Mouse (Mus musculus) frontal cortex, postnatal 10 days (tissue): ENCODE measurements around the gene Meis2.

Experiments used
- DNase-seq, 2 experiments: peaks; one replicate each; pipeline ENCODE4 v3.0.0; 2022; ENCODE audit warnings: low spot score in 2 of 2, mixed read lengths in 1 of 2

The Meis2 gene

DNA sequence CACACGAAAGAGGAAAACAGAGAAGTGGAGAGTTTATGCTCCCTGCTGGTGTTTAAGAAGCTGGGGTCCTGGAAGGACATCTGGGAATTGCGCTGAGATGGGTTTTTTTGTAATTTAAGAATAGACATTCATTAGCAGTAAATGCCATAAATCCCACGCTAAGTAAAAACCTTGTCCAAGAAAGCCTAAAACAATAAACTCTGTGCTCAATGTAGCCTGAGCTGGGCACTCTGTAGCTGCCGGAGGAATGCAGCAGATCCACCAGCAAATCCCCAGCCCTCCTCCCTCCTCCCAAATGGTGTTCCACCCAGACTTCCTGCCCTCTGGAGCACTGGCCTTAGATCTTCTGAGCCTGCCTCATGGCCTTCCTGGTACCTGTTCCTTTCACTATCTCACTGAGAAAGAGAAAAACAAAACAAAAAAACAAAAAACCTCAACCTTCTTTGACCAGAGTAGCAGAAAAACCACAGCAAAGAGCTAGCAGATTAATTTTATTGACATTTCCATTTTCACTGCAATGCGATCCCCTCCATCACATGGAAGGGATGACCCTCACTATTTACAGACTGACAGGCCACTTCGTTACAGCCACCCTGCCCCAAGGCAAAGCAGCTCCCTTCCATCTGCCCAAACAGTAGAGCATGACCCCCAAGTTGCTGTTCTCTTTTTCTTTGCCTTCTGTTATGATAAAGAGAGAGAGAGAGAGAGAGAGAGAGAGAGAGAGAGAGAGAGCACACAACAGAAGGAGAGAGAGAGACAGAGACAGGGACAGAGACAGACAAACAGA lies 64.1 kb downstream of the Meis2 start:
- DNase-seq, result no peak

DNA sequence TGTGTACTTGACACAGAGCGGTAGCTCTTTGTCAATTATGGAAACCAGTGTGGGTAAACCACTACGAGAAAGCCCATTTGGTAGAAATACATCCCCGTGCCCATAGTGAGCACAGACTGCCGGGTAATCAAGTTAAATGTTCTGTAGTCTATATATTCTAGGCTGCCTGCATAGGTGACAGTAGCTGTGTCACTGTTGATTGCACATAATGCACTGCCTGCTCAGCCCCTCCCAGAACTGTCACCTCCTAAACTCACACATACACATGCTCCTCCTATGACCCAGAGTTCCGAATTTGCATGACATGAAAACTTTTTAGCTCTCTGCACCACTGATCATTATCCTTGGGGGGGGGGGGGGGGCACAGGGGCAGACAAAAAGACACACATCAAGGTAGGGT lies 65.1 kb downstream of the Meis2 start:
- no peak for DNase-seq

DNA sequence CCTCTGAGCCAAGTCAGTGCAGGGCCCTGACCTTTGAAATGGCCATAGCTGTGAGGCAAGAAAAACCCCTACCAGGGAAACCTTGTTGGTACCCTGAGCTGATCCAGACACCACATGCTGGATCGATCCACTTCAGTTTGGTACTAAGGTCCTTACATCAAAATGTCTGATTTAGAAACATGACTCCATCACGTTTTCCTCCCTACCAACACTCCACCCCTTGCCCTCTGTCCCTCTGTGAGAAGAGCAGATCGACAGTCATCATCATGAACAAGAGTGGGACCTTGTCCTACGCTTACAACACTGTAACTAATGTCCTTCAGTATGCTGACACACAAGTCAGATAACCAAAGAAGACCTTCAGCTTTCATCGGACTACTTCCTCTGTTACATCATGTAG lies 66.8 kb downstream of the Meis2 start:
- DNase-seq, result no peak

DNA sequence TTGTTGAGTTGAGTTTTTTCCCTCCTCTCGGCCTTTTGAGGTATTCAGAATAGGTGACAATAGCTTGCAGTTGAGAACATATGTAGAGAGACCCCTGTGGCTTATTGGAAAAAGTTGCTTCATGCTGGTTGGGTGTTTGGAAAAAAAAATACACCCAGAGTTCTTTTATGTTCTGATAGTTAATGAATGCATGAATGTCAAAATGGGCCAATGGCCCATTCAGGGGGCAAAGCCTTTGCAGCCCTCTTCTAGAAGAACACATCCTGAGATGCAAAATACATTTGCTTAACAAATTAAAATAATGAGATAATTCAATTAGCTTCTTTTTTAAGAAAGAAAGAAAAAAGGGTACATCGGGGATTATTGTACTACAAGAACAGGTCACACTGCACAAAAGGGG lies 69.2 kb downstream of the Meis2 start:
- no peak for DNase-seq

DNA sequence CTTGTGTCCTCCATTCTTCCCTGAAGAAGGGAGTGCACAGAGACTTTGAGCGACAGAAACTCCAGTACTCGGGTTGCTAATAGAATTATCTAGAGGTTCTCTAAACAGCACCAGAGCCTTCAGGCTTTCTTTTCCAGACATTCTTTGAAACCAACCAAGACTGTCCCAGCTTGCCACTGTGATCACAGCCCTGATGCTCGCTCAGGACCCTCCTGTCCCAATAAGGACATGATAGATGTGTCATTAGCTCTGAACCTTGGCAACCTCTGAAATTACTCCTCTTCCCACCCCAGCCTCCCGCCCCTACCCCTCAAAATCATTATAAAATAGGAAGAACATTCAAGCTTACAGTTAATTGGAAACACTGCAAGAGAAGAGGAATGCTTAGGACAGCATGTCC lies 71.8 kb downstream of the Meis2 start:
- no peak for DNase-seq

DNA sequence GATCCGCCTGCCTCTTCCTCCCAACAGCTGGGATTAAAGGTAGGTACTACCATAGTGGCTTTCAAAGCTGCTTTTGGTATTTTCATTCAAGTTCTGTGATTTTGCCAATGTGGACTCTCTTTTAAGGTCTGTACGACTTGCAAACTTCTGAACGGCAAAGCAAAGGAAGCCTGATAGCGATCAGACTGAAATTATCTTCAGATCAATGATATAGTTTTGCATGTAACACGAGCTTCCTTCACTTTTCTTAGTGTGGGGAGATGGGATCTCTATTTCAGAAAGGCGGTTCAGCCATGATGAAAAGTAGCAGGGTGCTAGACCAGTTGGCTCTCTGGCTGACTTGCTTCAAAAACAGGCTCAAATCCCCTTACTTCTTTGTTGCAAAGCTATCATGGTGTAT lies 76.4 kb downstream of the Meis2 start:
- no peak for DNase-seq

DNA sequence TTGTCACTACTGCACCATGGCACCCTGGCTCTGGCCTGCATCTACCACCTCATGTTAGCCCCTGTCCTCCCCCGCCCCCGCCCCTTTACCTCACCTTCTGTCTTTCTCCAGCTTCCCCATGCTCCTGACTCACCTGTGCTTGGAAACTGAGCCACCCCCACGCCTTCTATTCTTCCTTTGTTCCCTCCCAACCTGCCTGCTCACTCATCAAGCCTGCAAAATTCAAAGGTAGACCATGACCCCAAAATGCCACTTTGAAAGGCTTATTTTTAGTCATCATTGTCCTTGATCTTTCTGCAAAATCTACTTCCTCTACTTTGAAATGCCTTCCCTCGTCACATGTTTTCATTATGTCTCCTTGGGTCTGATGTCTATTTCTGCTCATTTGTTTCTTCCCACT lies 77.2 kb downstream of the Meis2 start:
- no peak for DNase-seq

DNA sequence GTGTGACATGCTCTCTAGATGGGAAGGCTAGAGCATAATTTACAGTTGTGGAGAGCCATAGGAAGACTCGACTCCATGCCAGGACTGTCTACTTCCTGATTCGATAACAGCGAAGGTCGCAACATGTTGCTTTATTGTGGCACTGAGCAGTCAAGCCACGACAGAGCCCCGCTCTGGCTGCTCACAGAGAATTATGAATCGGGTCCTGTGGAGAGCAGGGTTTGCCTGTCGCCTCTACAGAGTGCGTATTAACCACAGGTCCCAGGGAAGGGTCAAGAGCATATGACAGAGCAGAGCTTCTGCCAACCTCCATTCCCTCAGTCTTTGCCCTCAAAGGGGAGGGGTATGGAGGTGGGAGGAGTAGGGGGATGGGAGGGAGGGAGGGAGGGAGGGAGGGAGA lies 80.7 kb downstream of the Meis2 start:
- no peak for DNase-seq

DNA sequence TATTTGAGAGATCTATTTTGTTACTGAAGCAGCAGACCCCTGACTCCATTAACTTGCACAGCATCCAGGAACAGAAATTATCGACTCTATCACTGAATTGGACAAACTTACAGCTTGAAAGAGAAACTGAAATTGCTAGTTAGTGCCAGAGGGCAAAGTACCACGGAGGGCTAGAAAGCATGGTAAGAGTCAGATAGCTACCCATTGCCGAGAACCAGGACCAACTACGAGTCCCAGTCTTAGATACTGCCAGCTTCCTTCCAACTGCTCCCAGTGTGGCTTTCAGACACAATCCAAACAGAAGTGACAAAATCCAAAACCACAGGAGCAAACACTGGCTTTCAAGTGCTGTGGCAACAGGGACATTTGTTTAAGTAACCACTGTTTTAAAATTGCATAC lies 81.2 kb downstream of the Meis2 start:
- no peak for DNase-seq

DNA sequence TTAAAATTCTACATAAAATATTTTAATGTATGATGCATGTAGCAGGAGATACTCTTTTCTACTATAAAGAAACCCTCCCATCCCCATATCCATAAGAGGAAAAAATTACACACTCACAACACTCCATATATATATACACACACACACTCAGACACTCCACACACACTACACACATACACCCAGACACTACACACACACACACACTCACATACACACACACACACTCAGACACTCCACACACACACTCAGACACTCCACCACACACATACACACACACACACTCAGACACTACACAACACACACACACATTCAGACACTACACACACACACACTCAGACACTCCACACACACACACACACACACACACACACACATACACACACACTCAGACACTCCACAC lies 85.1 kb downstream of the Meis2 start:
- no peak for DNase-seq

DNA sequence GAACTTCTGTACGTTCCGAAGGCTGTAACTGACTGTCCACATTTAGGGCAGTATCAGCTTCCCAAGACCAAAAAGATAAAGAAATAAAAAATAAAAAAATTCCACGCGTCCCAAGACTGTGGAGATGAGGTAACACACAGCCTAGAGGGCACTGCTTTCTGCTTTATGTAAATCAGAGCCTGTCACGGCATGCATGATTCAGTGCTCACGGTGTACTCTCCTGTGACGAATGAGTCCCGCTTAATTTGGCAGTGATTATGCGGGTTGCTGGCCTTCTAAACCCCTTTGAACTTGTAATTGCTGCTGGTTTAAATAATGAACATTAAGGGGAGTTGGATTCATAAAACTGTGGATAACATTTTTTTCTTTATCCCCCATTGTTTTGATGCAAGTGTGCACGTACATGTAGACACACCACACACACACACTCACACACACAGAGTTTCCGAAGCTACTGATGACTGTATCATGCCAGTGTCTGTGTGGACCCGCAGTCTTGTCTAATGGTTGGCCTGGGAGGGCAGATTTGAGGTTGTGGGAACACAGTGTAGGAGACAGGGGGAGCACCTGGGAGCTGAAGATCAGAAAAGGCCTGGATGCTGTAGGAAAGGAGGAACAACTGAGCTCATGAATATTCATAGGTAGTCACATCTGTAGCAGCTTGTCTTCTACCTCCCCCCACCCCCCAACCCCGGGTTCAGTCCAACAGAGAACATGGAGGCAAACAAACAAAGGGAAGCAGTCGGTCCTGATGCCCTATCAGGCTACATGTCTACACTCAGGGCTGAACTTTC lies 85.8 kb downstream of the Meis2 start:
- DNase-seq, result no peak

DNA sequence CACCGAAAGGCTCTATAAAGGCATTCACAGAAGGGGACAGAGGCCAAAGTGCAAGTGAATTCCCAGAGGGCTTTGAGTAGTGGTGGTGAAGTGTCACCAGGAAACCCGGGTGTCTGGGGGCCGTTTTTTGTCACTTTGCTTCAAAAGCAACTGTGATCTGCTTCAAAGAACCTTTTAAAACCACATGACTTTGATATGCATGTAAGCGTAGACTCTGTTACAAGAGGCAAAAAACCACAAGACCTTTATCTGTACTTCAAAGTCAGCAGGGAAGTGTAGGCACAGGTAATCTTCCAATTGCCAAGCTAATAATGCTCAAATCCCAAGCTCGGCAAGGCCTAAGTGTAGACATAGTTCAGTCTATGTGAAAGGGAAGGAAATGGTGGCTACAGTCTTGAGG lies 87.0 kb downstream of the Meis2 start:
- DNase-seq, result no peak

DNA sequence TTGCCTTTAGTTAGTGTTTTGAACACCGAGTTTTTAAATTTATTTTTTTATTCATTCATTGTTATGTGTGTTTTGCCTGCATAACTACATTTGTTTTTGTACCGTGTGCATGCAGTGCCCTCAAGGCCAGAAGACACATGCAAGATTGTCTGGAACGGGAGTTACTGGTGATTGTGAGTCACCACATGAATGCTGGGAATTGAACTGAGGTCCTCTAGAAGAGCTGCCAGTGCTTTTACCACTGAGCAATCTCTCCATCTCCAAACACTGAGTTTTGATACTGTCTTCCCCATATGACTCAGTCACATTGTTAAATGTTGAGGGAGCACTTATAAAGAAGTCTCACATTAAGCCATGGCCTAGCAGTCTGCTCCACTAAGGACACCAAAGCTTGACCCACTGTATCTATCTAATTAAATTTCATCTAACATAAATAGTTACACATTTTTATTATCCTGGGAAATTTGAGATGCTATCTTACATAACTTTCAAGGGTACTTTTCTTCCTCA lies 94.3 kb downstream of the Meis2 start:
- no peak for DNase-seq

DNA sequence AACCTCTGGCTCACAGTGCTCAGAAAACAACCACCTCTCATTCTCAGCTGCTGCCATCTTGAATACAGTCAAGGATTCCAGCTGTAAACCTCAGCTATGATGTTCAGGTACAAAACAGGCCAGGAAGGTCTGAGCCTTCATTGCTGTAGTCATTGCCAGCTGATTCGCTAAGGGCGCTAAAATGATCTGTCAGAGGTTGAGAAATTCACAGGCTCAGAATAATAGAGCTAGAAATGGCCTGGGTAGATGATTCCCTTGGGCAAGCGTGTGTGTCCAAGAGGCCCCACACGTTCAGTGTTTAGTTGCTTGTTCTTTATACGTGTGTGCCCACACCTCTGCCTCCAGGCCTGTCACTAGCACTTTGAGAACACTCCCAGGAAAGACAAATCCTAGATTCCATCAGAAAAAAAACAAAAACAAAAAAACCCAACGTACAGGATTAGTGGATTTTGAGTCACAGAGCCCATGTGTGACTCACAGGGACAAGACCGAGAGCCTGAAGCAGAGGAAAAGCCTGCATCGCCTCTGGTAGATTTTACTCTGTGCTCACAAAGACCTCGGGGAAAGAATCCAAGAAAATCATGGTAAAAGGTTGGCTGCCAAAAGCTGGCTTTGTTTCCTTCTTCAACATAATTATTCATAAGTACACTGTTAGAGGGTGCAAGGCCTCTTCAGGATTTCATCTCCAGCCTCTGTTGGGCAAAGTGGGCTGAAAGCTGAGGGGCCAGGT lies 95.4 kb downstream of the Meis2 start:
- DNase-seq, result no peak

DNA sequence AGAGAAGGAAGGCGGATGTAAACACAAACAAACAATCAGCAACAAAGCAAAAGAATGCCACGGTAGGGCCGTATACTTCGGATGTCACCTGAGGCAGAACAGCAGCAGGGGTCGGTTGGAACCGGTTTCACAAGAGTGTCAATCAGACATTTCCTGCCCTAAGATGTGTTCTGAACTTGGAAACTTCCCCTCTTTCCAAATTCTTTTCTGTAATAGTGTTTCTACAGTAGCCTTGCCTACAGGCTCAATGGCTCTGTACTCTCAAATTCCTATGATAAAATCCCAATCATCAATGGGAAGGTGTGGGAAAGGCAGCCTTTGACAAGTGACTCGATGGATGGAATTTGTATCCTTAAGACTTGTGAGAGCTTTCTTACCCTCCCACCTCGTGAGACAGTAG lies 96.4 kb downstream of the Meis2 start:
- DNase-seq, result no peak

DNA sequence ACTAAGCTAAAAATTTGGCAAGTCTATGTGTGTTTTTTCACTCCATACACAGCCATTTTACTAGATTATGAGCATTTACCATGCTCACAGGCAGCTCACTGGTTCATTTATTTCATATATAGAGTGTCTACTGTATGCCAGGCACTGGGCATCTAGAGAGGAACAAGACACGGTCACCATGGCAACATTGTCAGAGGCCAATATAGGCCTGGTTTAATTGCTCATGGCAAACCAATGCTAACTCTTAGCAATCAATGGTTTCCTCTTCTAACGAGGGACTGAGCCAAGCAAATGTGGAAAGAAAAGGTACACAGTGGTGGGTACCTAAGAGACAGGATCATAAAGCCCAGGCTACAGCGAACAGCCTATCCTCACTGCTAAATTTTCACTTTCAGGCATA lies 100.7 kb downstream of the Meis2 start:
- no peak for DNase-seq

DNA sequence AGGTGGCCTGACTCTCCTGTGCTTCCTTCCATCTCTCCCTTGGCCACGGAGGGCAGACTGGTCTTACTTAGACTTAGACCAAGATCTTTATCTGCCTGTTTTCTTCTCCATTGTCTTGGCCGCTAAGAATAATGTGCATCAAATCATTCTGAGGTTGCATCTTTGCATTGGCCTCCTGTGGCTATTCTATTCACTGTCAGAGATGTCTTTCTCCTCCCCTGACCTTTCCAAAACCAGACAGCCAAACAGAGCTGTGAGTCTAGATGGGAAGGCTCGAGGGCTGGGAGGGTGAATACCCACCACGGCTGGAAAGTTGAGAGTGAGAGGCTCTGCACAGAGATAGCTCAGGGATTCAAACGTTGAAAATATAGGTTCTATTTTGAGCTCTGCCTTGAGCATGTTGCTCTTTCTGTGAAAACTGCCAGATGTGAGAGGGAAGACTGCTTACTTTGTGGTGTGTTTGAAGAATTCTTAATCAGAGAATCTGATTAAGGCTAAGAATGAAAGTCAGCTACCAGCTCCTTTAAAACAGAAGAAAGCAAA lies 102.3 kb downstream of the Meis2 start:
- DNase-seq, result no peak

DNA sequence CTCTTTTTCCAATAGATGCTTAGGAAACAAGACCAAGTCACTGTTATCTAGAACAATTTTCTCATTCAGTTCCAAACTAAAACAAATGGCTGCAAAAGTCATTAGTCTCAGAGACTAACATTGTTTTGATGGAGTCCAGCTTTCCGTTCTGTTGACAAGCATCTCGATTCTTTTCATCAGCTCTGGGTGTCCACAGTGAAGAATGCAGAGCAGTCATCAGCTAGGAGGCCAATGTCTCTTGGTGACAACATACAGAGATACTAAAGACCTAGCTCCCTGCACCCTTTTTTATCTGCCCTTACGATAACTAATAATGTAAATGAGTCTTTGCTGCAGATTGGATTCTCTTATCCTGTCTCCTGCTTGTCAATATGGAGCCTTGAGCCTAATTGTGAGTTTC lies 102.9 kb downstream of the Meis2 start:
- no peak for DNase-seq

DNA sequence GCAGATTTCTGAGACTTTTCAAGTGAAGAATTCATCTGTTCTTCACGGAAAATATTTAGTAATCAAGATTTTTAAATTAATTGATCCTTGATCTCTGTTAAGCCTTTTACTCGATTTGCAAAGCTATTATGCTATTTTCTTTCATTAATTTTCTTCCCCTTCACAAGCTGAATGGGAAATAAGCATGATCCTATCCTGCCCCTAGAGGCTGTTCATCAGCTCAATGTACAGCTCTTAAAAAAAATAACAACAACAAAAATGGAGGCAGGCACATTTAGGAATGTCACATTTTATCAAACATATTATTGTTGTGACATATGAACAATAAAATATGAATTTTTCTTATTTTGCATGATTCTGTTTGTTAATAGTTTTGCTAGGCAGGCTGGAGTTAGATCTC lies 103.5 kb downstream of the Meis2 start:
- DNase-seq, result no peak

DNA sequence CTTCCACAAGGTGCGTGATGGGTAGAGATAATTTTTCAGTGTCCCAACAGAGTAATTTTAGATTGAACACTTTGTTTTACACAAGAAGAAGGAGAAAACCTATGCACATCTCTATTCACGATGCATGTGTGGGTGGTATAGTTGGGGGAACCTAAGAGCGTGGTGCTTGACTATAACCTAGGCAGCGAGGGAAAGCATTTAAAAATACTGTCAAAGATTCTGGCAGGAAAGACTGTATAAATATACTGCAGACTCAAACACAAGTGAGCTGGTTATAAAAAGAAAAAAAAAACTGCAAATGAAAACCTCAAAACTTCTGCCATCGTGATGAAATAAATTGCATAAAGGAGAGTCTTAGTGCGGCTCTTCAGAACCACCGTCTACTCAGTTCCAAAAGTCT lies 105.0 kb downstream of the Meis2 start:
- DNase-seq, result no peak

DNA sequence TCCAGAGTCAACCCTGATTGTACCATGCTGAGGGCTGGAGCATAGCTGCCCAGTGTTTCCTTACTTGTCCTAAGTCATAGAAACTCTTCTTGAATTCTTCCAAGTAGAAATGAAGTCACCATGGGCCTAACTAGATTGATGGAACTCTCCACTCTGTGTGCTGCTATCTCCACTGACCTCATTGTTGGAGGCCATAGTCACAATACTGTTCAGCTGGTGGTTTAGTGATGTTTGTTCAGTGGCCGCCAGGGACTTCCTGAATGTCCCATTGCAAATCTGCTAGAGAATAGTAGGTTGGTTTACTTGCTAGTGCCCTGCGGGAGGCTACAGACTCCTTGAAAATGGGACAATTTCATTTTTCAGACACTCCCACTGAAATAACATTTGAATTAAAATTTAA lies 108.9 kb downstream of the Meis2 start:
- DNase-seq, result no peak

DNA sequence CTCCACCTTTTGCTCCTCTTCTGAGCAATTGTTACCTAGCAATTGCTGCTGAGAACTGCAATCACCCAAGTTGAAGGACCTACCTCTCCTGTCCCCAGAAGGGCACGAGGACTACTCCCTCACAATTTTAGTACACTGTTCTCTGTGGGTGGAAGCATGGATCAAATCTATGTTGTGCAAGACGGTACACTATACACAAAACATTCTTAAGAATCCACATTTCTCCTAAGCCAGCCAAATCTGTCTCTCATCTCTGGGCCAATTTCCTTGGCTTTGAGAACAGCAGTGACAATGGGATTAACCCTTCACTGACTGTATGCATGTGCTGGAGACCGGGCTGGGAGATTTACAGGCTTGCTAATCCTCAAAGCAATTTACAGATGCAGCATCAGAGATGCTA lies 115.0 kb downstream of the Meis2 start:
- no peak for DNase-seq
